Mouse (Mus musculus) liver, adult 2 months (tissue): Measurements from ENCODE around the gene Cntn1. TPM values are rescaled to one million over a fixed set of nuclear protein-coding genes. Genes with fewer than 3 reads are reported as not detected.

Experiments used
- DNase-seq: peaks from one replicate; pipeline ENCODE4 v3.0.0-alpha.2; 2011; ENCODE audit warnings: low read depth, low spot score; ENCODE audit errors: extremely low read depth
- H3K27ac ChIP-seq: fragments of 200-500 bp; replicated peaks from 2 replicates; pipeline ENCODE4 v1.5.1; 2012; ENCODE audit warnings: low read depth, mild to moderate bottlenecking, control low read depth, inconsistent platforms, low read length; ENCODE audit not compliant: insufficient read depth
- H3K27me3 ChIP-seq: fragments of 200-500 bp; 2 replicates; pipeline ENCODE4 v1.6.1; 2012; ENCODE audit warnings: mild to moderate bottlenecking, moderate library complexity, low read length, inconsistent platforms; ENCODE audit not compliant: control insufficient read depth, insufficient read depth
- H3K36me3 ChIP-seq: fragments of 200-500 bp; 2 replicates; pipeline ENCODE4 v1.6.1; 2012; ENCODE audit warnings: low read length, inconsistent platforms; ENCODE audit not compliant: control insufficient read depth, insufficient read depth
- H3K4me1 ChIP-seq: fragments of 200-500 bp; 2 replicates; pipeline ENCODE4 v1.6.1; 2011; ENCODE audit warnings: low read length; ENCODE audit not compliant: control insufficient read depth, insufficient read depth
- H3K4me3 ChIP-seq: fragments of 200-500 bp; 2 replicates; pipeline ENCODE4 v1.5.1; 2011; ENCODE audit warnings: low read depth, mild to moderate bottlenecking, control low read depth, low read length, moderate library complexity; ENCODE audit not compliant: insufficient read depth
- H3K79me2 ChIP-seq: fragments of 200-500 bp; 2 replicates; pipeline ENCODE4 v1.6.1; 2012; ENCODE audit warnings: inconsistent platforms, mild to moderate bottlenecking, low read length, moderate library complexity; ENCODE audit not compliant: control insufficient read depth, insufficient read depth
- H3K9ac ChIP-seq: fragments of 200-500 bp; 2 replicates; pipeline ENCODE4 v1.6.1; 2012; ENCODE audit warnings: low read depth, mild to moderate bottlenecking, control low read depth, inconsistent platforms, low read length
- CTCF ChIP-seq: fragments of 200-500 bp; IDR thresholded peaks from 2 replicates; pipeline ENCODE4 v1.5.1; 2011; ENCODE audit warnings: low read depth, low read length, control low read depth
- POLR2A ChIP-seq: fragments of 200-500 bp; IDR thresholded peaks from 2 replicates; pipeline ENCODE4 v1.6.1; 2011; ENCODE audit warnings: low read length, control low read depth; ENCODE audit not compliant: insufficient read depth; ENCODE audit errors: extremely low read depth
- WGBS: fragments of 180-500 bp; shearing (Covaris S2); methylation state at CpG from one replicate; pipeline ENCODE4 v1.1.7; 2018; 5-methylcytosine and 5-hydroxymethylcytosine counted together
- polyA plus RNA-seq: library from polyadenylated mRNA; depleted of rRNA; stranded (reverse); fragments of >200 nt; gene quantifications from 2 replicates; pipeline ENCODE4 v1.2.3, GENCODE M21; 2012
- total RNA-seq: library from RNA; depleted of rRNA; stranded (reverse); fragments of >200 nt; gene quantifications from 2 replicates; pipeline ENCODE4 v1.2.3, GENCODE M21; 2014

The Cntn1 gene
- total and polyA plus RNA-seq, 2 experiments, result not detected

- H3K9ac ChIP-seq, result no peak overlapping the region
- no peaks in the 10 kb centered on the region for H3K79me2 ChIP-seq
- 64% methylated on average over 4 of the region's 4 CpGs for WGBS
- TF ChIP-seq POLR2A (no peak), CTCF (no peak)
- DNase-seq, result no peak
- no peak overlapping the region for H3K4me3 ChIP-seq
- no peak overlapping the region for H3K27ac ChIP-seq
- no peaks in the 10 kb centered on the region for H3K36me3 ChIP-seq
- 0 out of 2 replicates have a peak, but pooled peaks cover 3% of the 10 kb centered on the region for H3K27me3 ChIP-seq
- no peaks in the 10 kb centered on the region for H3K4me1 ChIP-seq
Measured at GRCm38 (mm10) chr15:92048031-92048430, 2.9 kb upstream of the Cntn1 start.

- Histone ChIP-seq H3K9ac (no peak overlapping the region), H3K36me3 (no peaks in the 10 kb centered on the region), H3K4me3 (no peak overlapping the region), H3K4me1 (no peaks in the 10 kb centered on the region), H3K27ac (no peak overlapping the region), H3K27me3 (0 out of 2 replicates have a peak, but pooled peaks cover 3% of the 10 kb centered on the region), H3K79me2 (no peaks in the 10 kb centered on the region)
- TF ChIP-seq POLR2A (no peak), CTCF (no peak)
- WGBS, result 83% methylated on average over 4 of the region's 4 CpGs
- no peak for DNase-seq
Measured at GRCm38 (mm10) chr15:92048531-92048930, 2.4 kb upstream of the Cntn1 start.

- no peaks in the 10 kb centered on the region for H3K4me1 ChIP-seq
- no peaks in the 10 kb centered on the region for H3K79me2 ChIP-seq
- H3K9ac ChIP-seq, result no peak overlapping the region
- H3K27ac ChIP-seq, result no peak overlapping the region
- H3K27me3 ChIP-seq, result 0 out of 2 replicates have a peak, but pooled peaks cover 3% of the 10 kb centered on the region
- TF ChIP-seq CTCF, result no peak
- WGBS, result 2% methylated on average over 35 of the region's 35 CpGs
- no peaks in the 10 kb centered on the region for H3K36me3 ChIP-seq
- no peak for DNase-seq
- H3K4me3 ChIP-seq, result no peak overlapping the region
Measured at GRCm38 (mm10) chr15:92051353-92052132, 578 bp downstream of the Cntn1 start.

- DNase-seq, result no peak
- Histone ChIP-seq H3K27ac (no peak overlapping the region), H3K4me1 (no peaks in the 10 kb centered on the region), H3K9ac (no peak overlapping the region), H3K4me3 (no peak overlapping the region), H3K79me2 (no peaks in the 10 kb centered on the region), H3K36me3 (no peaks in the 10 kb centered on the region), H3K27me3 (0 out of 2 replicates have a peak, but pooled peaks cover 3% of the 10 kb centered on the region)
- WGBS, result 20% methylated on average over 4 of the region's 4 CpGs
- TF ChIP-seq CTCF, result no peak
- no peak for TF ChIP-seq POLR2A
Measured at GRCm38 (mm10) chr15:92052133-92052463, 1.1 kb downstream of the Cntn1 start.

GRCm38 (mm10) chr15:92057553-92057952, 6.6 kb downstream of the Cntn1 start:
- Histone ChIP-seq H3K9ac (no peak overlapping the region), H3K36me3 (no peaks in the 10 kb centered on the region), H3K27ac (no peak overlapping the region), H3K79me2 (no peaks in the 10 kb centered on the region), H3K4me1 (no peaks in the 10 kb centered on the region), H3K27me3 (no peaks in the 10 kb centered on the region), H3K4me3 (no peak overlapping the region)
- no peak for TF ChIP-seq CTCF
- no peak for TF ChIP-seq POLR2A
- 91% methylated on average over 5 of the region's 5 CpGs for WGBS
- DNase-seq, result no peak

- WGBS, result 71% methylated on average over 3 of the region's 3 CpGs
- Histone ChIP-seq H3K9ac (no peak overlapping the region), H3K36me3 (no peaks in the 10 kb centered on the region), H3K27me3 (no peaks in the 10 kb centered on the region), H3K27ac (no peak overlapping the region), H3K4me3 (no peak overlapping the region), H3K79me2 (no peaks in the 10 kb centered on the region), H3K4me1 (no peaks in the 10 kb centered on the region)
- no peak for TF ChIP-seq POLR2A
- TF ChIP-seq CTCF, result no peak
- no peak for DNase-seq
Measured at GRCm38 (mm10) chr15:92060986-92061385, 10.0 kb downstream of the Cntn1 start.
